Mouse (Mus musculus) kidney, adult 2 months (tissue): ENCODE results near the gene Svop. TPM values are rescaled to one million over a fixed set of nuclear protein-coding genes. Genes with fewer than 3 reads are reported as not detected.

Experiments
- DNase-seq: peaks from one replicate; pipeline ENCODE4 v3.0.0; 2021
- H3K27ac ChIP-seq: fragments of 200-500 bp; 2 replicates; pipeline ENCODE4 v1.5.1; 2012; ENCODE audit warnings: low read depth, low read length, control low read depth, inconsistent platforms; ENCODE audit not compliant: insufficient read depth
- H3K27me3 ChIP-seq: fragments of 200-500 bp; replicated peaks from 2 replicates; pipeline ENCODE4 v1.6.1; 2012; ENCODE audit warnings: mild to moderate bottlenecking, moderate library complexity, low read length, inconsistent platforms; ENCODE audit not compliant: control insufficient read depth, insufficient read depth
- H3K36me3 ChIP-seq: fragments of 200-500 bp; 2 replicates; pipeline ENCODE4 v1.6.1; 2012; ENCODE audit warnings: mild to moderate bottlenecking, moderate library complexity, low read length, inconsistent platforms; ENCODE audit not compliant: control insufficient read depth, insufficient read depth
- H3K4me1 ChIP-seq: fragments of 200-500 bp; 2 replicates; pipeline ENCODE4 v1.6.1; 2011; ENCODE audit warnings: low read length; ENCODE audit not compliant: control insufficient read depth, insufficient read depth
- H3K4me3 ChIP-seq: fragments of 200-500 bp; 2 replicates; pipeline ENCODE4 v1.5.1; 2011; ENCODE audit warnings: mild to moderate bottlenecking, low read depth, low read length, control low read depth; ENCODE audit not compliant: insufficient read depth
- CTCF ChIP-seq: fragments of 200-500 bp; conservative IDR thresholded peaks from 2 replicates; pipeline ENCODE4 v1.5.1; 2011; ENCODE audit warnings: low read depth, mild to moderate bottlenecking, control low read depth, low read length, moderate library complexity, mixed read lengths; ENCODE audit not compliant: insufficient read depth, insufficient read length
- POLR2A ChIP-seq: fragments of 200-500 bp; IDR thresholded peaks from one replicate; pipeline ENCODE4 v1.6.1; 2011; ENCODE audit warnings: low read depth, low read length, control low read depth
- WGBS: fragments of 180-500 bp; shearing (Covaris S2); methylation state at CpG from one replicate; pipeline ENCODE4 v1.1.7; 2018; 5-methylcytosine and 5-hydroxymethylcytosine counted together
- polyA plus RNA-seq: library from polyadenylated mRNA; depleted of rRNA; stranded (reverse); fragments of >200 nt; gene quantifications from 2 replicates; pipeline ENCODE4 v1.2.3, GENCODE M21; 2012; rRNA removed

Svop gene
- polyA plus RNA-seq, result 0.34 and 0.45 TPM in 2 replicates

GRCm38 (mm10) chr5:114091057-114091807 is at the start of gene Svop:
Gene Svop, minus strand, starts transcription at chr5:114091570.
- no peaks in the 10 kb centered on the region for H3K27me3 ChIP-seq
- DNase-seq, result peak; percentile 73
- H3K4me3 ChIP-seq, result no peak within 1 kb of the TSS
- TF ChIP-seq CTCF (no peak), POLR2A (no peak)
- 4% methylated on average over 38 of the region's 40 CpGs for WGBS
- H3K36me3 ChIP-seq, result no peaks in the 10 kb centered on the region
- no peak within 1 kb of the TSS for H3K27ac ChIP-seq
- no peaks in the 10 kb centered on the region for H3K4me1 ChIP-seq

- Histone ChIP-seq H3K4me3 (no peak overlapping the region), H3K4me1 (peaks cover 9% of the 10 kb centered on the region), H3K27me3 (no peaks in the 10 kb centered on the region), H3K27ac (peak overlapping the region; percentile 85), H3K36me3 (no peaks in the 10 kb centered on the region)
- 25% methylated on average over 9 of the region's 9 CpGs for WGBS
- peak; percentile 94 for DNase-seq
- TF ChIP-seq POLR2A, result no peak
- no peak for TF ChIP-seq CTCF
These were observed 47.8 kb upstream of the Svop start for GRCm38 (mm10) chr5:114139175-114139574.

GRCm38 (mm10) chr5:114138277-114139164 is 47.2 kb upstream of the Svop start:
- peak overlapping the region; percentile 70 for H3K27ac ChIP-seq
- peaks cover 9% of the 10 kb centered on the region for H3K4me1 ChIP-seq
- H3K36me3 ChIP-seq, result no peaks in the 10 kb centered on the region
- no peak overlapping the region for H3K4me3 ChIP-seq
- WGBS, result 33% methylated on average over 21 of the region's 21 CpGs
- DNase-seq, result peak; percentile 53
- H3K27me3 ChIP-seq, result no peaks in the 10 kb centered on the region
- TF ChIP-seq CTCF, result no peak
- no peak for TF ChIP-seq POLR2A

DNA sequence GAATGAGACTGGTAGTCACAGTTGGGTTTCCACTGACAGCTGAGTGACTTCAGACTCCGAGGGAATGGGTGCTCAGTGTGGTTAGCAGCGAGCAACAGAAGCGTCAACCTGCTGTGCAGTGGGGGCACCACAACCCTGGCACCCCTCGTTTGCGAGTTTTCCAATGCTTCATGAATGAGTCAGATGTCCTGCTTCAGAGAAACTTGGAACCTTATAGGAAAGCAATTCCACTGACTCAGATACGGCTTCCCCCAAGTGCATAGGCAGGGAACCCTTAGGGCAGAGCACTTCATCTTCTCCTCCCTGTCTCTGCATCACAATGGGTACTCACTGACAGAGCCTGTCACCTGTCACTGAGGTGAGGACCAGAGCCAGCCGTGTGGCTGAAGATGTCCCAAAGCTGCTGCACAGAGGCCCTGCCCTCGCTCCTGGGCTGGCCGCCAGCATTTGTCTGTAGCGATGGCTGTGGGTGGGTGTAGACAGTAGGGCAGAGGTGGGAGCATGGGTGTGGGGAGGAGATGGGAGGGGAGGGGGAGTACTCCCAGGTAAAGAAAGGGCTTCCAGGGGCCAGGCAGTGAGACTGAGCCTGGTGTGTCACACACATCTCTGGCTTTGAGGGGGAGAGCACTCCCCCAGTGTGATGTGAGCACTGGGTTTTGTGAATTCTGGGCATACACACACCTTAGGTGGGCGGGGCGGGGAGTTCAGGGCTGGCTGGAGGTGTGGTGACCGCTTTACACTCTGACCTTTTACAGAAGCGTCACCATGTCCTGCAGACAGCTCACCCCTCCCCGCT is 46.3 kb upstream of the Svop start:
- Histone ChIP-seq H3K27me3 (no peaks in the 10 kb centered on the region), H3K4me3 (no peak overlapping the region), H3K27ac (no peak overlapping the region), H3K4me1 (peaks cover 9% of the 10 kb centered on the region), H3K36me3 (no peaks in the 10 kb centered on the region)
- 69% methylated on average over 15 of the region's 15 CpGs for WGBS
- no peak for TF ChIP-seq CTCF
- no peak for TF ChIP-seq POLR2A
- no peak for DNase-seq

- Histone ChIP-seq H3K27ac (no peak overlapping the region), H3K27me3 (no peaks in the 10 kb centered on the region), H3K4me3 (no peak overlapping the region), H3K36me3 (no peaks in the 10 kb centered on the region), H3K4me1 (peaks cover 14% of the 10 kb centered on the region)
- 90% methylated on average over 10 of the region's 10 CpGs for WGBS
- TF ChIP-seq CTCF (no peak), POLR2A (no peak)
- DNase-seq, result no peak
These were observed 44.1 kb upstream of the Svop start for GRCm38 (mm10) chr5:114135516-114135915.

DNA sequence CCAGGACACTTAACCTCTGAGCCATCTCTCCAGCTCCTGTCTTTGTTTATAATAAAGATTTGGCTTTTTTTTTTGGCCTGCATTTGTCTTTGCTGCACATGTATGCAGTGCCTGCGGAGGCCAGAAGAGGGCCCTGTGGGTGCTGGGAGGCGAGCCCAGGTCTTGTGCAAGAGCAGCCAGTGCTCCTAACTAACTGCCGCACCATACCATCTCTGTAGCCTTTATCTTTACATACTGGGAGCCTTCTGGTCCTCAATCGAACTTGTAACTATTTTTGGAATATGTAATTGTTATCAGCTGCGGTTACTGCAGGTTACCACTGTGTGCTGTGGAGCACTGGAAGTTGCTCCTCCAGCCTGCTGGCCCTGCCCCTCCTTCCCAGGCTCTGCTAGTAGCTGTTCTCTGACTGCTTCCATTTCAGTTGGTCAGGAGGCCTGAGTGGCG is 42.7 kb upstream of the Svop start:
- H3K4me1 ChIP-seq, result peaks cover 12% of the 10 kb centered on the region
- WGBS, result 63% methylated on average over 6 of the region's 6 CpGs
- TF ChIP-seq POLR2A, result no peak
- TF ChIP-seq CTCF, result peak; percentile 63
- no peaks in the 10 kb centered on the region for H3K36me3 ChIP-seq
- no peak overlapping the region for H3K4me3 ChIP-seq
- H3K27me3 ChIP-seq, result no peaks in the 10 kb centered on the region
- DNase-seq, result peak; percentile 50
- no peak overlapping the region for H3K27ac ChIP-seq
